11 mouse cellular contexts compared by ENCODE assay signal in the genomic region with DNA sequence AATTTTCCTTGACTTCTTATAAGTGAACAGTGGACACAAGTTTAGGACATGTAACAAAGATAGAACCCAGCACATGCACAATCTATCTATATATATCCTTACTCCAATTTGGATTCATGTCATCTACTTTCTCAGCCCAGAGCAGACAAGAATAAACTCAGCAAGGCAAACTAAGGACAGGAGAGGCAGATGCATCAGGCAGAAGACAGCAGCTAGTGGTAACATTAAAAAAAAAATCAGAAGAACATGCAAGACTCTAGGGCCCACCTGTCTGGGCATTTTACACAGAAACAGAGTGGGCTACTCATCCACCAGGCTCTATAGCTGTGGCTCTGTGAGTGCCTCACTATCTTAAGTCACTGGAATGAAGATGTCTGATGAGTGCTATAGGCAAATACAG.
"Had no signal": no experiment of that assay in that cellular context is flagged by ENCODE, and none has a peak within 500 bp of the region (broad histone marks: within the 10 kb centered on the region; RNA-seq: fewer than 3 reads in every experiment).

No protein-coding gene starts in this region.

- ATAC-seq: liver, postnatal 0 days; lung, postnatal 0 days; midbrain, embryonic 13.5 days; midbrain, embryonic 15.5 days had no signal

- DNase-seq: liver, postnatal 0 days; lung, adult 2 months; lung, postnatal 14 days; lung, postnatal 36 days; right cerebral cortex, postnatal 25 days; thymus, adult 18-20 months; thymus, postnatal 14 days; thymus, postnatal 36 days had no signal
